Mouse (Mus musculus): Measurements from ENCODE around the gene 5830473C10Rik. TPM values are rescaled to one million over a fixed set of nuclear protein-coding genes. Genes with fewer than 3 reads are reported as not detected.

Gene 5830473C10Rik
- polyA plus RNA-seq, 1 experiment from 2014 or later = not detected

- Histone ChIP-seq H3K4me3 (no peak overlapping the region), H3K36me3 (ENCODE audit: poor library complexity, severe bottlenecking) (no peaks in the 10 kb centered on the region), H3K9ac (no peak overlapping the region), H3K4me2 (no peak overlapping the region), H3K4me1 (no peaks in the 10 kb centered on the region), H3K27me3 (no peaks in the 10 kb centered on the region), H3K27ac (no peak overlapping the region), H3K9me3 (replicated peaks) (no peaks in the 10 kb centered on the region)
- WGBS = 78% methylated on average over 3 of the region's 3 CpGs
- peak; percentile 38; the same call in 1 of the 2 replicates for ATAC-seq
Observed at GRCm38 (mm10) chr5:90628011-90628410, 67.1 kb downstream of the 5830473C10Rik start.

- no peak overlapping the region for H3K4me3 ChIP-seq
- H3K9ac ChIP-seq = no peak overlapping the region
- WGBS = 67% methylated on average over 1 of the region's 1 CpGs
- peak; percentile 41; the same call in 1 of the 2 replicates for ATAC-seq
- H3K27ac ChIP-seq = no peak overlapping the region
- H3K9me3 ChIP-seq (replicated peaks) = no peaks in the 10 kb centered on the region
- no peaks in the 10 kb centered on the region for H3K4me1 ChIP-seq
- no peaks in the 10 kb centered on the region for H3K27me3 ChIP-seq
- no peaks in the 10 kb centered on the region for H3K36me3 ChIP-seq (ENCODE audit: poor library complexity, severe bottlenecking)
- no peak overlapping the region for H3K4me2 ChIP-seq
Observed at GRCm38 (mm10) chr5:90628530-90628929, 67.6 kb downstream of the 5830473C10Rik start.

- Histone ChIP-seq H3K4me2 (no peak overlapping the region), H3K4me1 (no peaks in the 10 kb centered on the region), H3K27me3 (no peaks in the 10 kb centered on the region), H3K4me3 (no peak overlapping the region), H3K27ac (no peak overlapping the region), H3K9me3 (replicated peaks) (no peaks in the 10 kb centered on the region), H3K36me3 (ENCODE audit: poor library complexity, severe bottlenecking) (no peaks in the 10 kb centered on the region), H3K9ac (no peak overlapping the region)
- WGBS = 84% methylated on average over 7 of the region's 7 CpGs
- ATAC-seq = no peak
Observed at GRCm38 (mm10) chr5:90634885-90635284, 74.0 kb downstream of the 5830473C10Rik start.

- 10% methylated on average over 26 of the region's 26 CpGs for WGBS
- Histone ChIP-seq H3K4me2 (peak within 1 kb of the TSS; percentile 73), H3K36me3 (ENCODE audit: poor library complexity, severe bottlenecking) (no peaks in the 10 kb centered on the region), H3K9ac (peak within 1 kb of the TSS; percentile 58), H3K4me1 (peaks cover 9% of the 10 kb centered on the region), H3K27ac (no peak within 1 kb of the TSS), H3K27me3 (0 out of 2 replicates have a peak, but pooled peaks cover 3% of the 10 kb centered on the region), H3K9me3 (replicated peaks) (no peaks in the 10 kb centered on the region), H3K4me3 (peak within 1 kb of the TSS; percentile 42)
- peak; percentile 61 for ATAC-seq
Observed at GRCm38 (mm10) chr5:90640286-90641217, 79.6 kb downstream of the 5830473C10Rik start, which contains the start of gene Rassf6. Rassf6 (minus strand) TSS chr5:90640657.

- Histone ChIP-seq H3K9me3 (replicated peaks) (no peaks in the 10 kb centered on the region), H3K4me1 (peaks cover 9% of the 10 kb centered on the region), H3K4me3 (no peak overlapping the region), H3K27me3 (0 out of 2 replicates have a peak, but pooled peaks cover 3% of the 10 kb centered on the region), H3K27ac (no peak overlapping the region), H3K36me3 (ENCODE audit: poor library complexity, severe bottlenecking) (no peaks in the 10 kb centered on the region), H3K9ac (no peak overlapping the region), H3K4me2 (no peak overlapping the region)
- ATAC-seq = no peak
- WGBS = 75% methylated on average over 10 of the region's 10 CpGs
Observed at GRCm38 (mm10) chr5:90641218-90641610, 80.3 kb downstream of the 5830473C10Rik start.

- H3K36me3 ChIP-seq (ENCODE audit: poor library complexity, severe bottlenecking) = no peaks in the 10 kb centered on the region
- 0 out of 2 replicates have a peak, but pooled peaks cover under 1% of the 10 kb centered on the region for H3K27me3 ChIP-seq
- H3K27ac ChIP-seq = no peak overlapping the region
- peaks cover 3% of the 10 kb centered on the region for H3K4me1 ChIP-seq
- H3K9ac ChIP-seq = no peak overlapping the region
- no peak for ATAC-seq
- no peak overlapping the region for H3K4me3 ChIP-seq
- no peak overlapping the region for H3K4me2 ChIP-seq
- no peaks in the 10 kb centered on the region for H3K9me3 ChIP-seq (replicated peaks)
- WGBS = 63% methylated on average over 3 of the region's 3 CpGs
Observed at GRCm38 (mm10) chr5:90645579-90645978, 84.7 kb downstream of the 5830473C10Rik start.

GRCm38 (mm10) chr5:90646398-90646797 lies 85.5 kb downstream of the 5830473C10Rik start:
- H3K9me3 ChIP-seq (replicated peaks) = no peaks in the 10 kb centered on the region
- no peak for ATAC-seq
- no peaks in the 10 kb centered on the region for H3K36me3 ChIP-seq (ENCODE audit: poor library complexity, severe bottlenecking)
- no peak overlapping the region for H3K4me2 ChIP-seq
- H3K9ac ChIP-seq = no peak overlapping the region
- H3K27ac ChIP-seq = no peak overlapping the region
- H3K27me3 ChIP-seq = no peaks in the 10 kb centered on the region
- 92% methylated on average over 5 of the region's 5 CpGs for WGBS
- H3K4me3 ChIP-seq = no peak overlapping the region
- H3K4me1 ChIP-seq = no peaks in the 10 kb centered on the region

Other genes starting within 250 kb of the 5830473C10Rik start
- gene Ankrd17, start 194.5 kb upstream of the 5830473C10Rik start, polyA plus RNA-seq (2015; fragmentation: Nextera tagmentation; extraction: Ambion mirVana) = 28.8 and 30.7 TPM in 2 replicates
- 7.0 and 7.4 TPM in 2 replicates for gene Gm9958, start 193.9 kb upstream of the 5830473C10Rik start, polyA plus RNA-seq (2015; fragmentation: Nextera tagmentation; extraction: Ambion mirVana)
- 5.3 TPM in 1 of 2 replicates, not detected in the other for gene Alb, start 100.2 kb upstream of the 5830473C10Rik start, polyA plus RNA-seq (2015; fragmentation: Nextera tagmentation; extraction: Ambion mirVana)
- 0.27 and 8.8 TPM in 2 replicates for gene Afp, start 70.4 kb upstream of the 5830473C10Rik start, polyA plus RNA-seq (2015; fragmentation: Nextera tagmentation; extraction: Ambion mirVana)
- gene Afm, start 42.2 kb upstream of the 5830473C10Rik start, polyA plus RNA-seq (2015; fragmentation: Nextera tagmentation; extraction: Ambion mirVana) = not detected in 2 replicates
- gene Rassf6, start 79.5 kb downstream of the 5830473C10Rik start, polyA plus RNA-seq (2015; fragmentation: Nextera tagmentation; extraction: Ambion mirVana) = 0.79 TPM in 1 of 2 replicates, not detected in the other
- 0.11 TPM in 1 of 2 replicates, not detected in the other for gene Cxcl5, start 198.3 kb downstream of the 5830473C10Rik start, polyA plus RNA-seq (2015; fragmentation: Nextera tagmentation; extraction: Ambion mirVana)
- 3.0 and 3.3 TPM in 2 replicates for gene Ppbp, start 207.4 kb downstream of the 5830473C10Rik start, polyA plus RNA-seq (2015; fragmentation: Nextera tagmentation; extraction: Ambion mirVana)
- gene Pf4, start 211.3 kb downstream of the 5830473C10Rik start, polyA plus RNA-seq (2015; fragmentation: Nextera tagmentation; extraction: Ambion mirVana) = 22.8 and 27.8 TPM in 2 replicates
- gene Cxcl3, start 225.0 kb downstream of the 5830473C10Rik start, polyA plus RNA-seq (2015; fragmentation: Nextera tagmentation; extraction: Ambion mirVana) = not detected in 2 replicates
- gene Cxcl15, start 233.4 kb downstream of the 5830473C10Rik start, polyA plus RNA-seq (2015; fragmentation: Nextera tagmentation; extraction: Ambion mirVana) = not detected in 2 replicates

All from forebrain, embryonic 13.5 days (tissue).